Mouse (Mus musculus) kidney, postnatal 0 days (tissue): ENCODE data around the gene Dnal1. TPM values are rescaled to one million over a fixed set of nuclear protein-coding genes. Genes with fewer than 3 reads are reported as not detected.
A peak's percentile ranks its signal among the peaks of the same experiment; 100 is the strongest.

Source experiments
- ATAC-seq: fragments of 200-750 bp; cut with Nextera tagmentation; replicated peaks from 2 replicates; pipeline ENCODE4 v1.8.0; 2017; ENCODE audit warnings: low read depth, moderate number of reproducible peaks, moderate TSS enrichment, moderate library complexity; ENCODE audit not compliant: low FRiP score
- DNase-seq: peaks from one replicate; pipeline ENCODE4 v3.0.0-alpha.2; 2016; ENCODE audit warnings: low spot score
- H3K27ac ChIP-seq: fragments of 300-500 bp; sonication (generic); 2 replicates; pipeline ENCODE4 v1.5.1; 2014; ENCODE audit warnings: mild to moderate bottlenecking
- H3K27me3 ChIP-seq: fragments of 300-500 bp; sonication (generic); 2 replicates; pipeline ENCODE4 v1.6.1; 2014; ENCODE audit warnings: low read length, mixed read lengths; ENCODE audit not compliant: insufficient read depth
- H3K36me3 ChIP-seq: fragments of 300-500 bp; sonication (generic); 2 replicates; pipeline ENCODE4 v1.6.1; 2014; ENCODE audit warnings: low read length, mixed read lengths; ENCODE audit not compliant: insufficient read depth
- H3K4me1 ChIP-seq: fragments of 300-500 bp; sonication (generic); replicated peaks from 2 replicates; pipeline ENCODE4 v1.6.1; 2014; ENCODE audit warnings: antibody characterized with exemption, low read length, mixed read lengths; ENCODE audit not compliant: insufficient read depth
- H3K4me2 ChIP-seq: fragments of 300-500 bp; sonication (generic); 2 replicates; pipeline ENCODE4 v1.6.1; 2014; ENCODE audit warnings: mild to moderate bottlenecking, low read length, moderate library complexity, mixed read lengths
- H3K4me3 ChIP-seq: fragments of 300-500 bp; sonication (generic); replicated peaks from 2 replicates; pipeline ENCODE4 v1.5.1; 2014; ENCODE audit warnings: low read depth, low read length
- H3K9ac ChIP-seq: fragments of 300-500 bp; sonication (generic); 2 replicates; pipeline ENCODE4 v1.6.1; 2014; ENCODE audit warnings: low read depth, low read length
- H3K9me3 ChIP-seq: fragments of 300-500 bp; sonication (generic); replicated peaks from 2 replicates; pipeline ENCODE4 v1.6.1; 2016; ENCODE audit warnings: low read length, inconsistent platforms, mixed read lengths
- CTCF ChIP-seq: IDR thresholded peaks from 2 replicates; pipeline ENCODE4 v1.5.1; 2016; ENCODE audit warnings: antibody characterized with exemption, low read depth, mild to moderate bottlenecking, moderate library complexity
- WGBS: fragments of 180-500 bp; shearing (Covaris S2); extraction: QIAGEN DNeasy Blood & Tissue Kit; methylation state at CpG from one replicate; pipeline ENCODE4 v1.1.7; 2014; 5-methylcytosine and 5-hydroxymethylcytosine counted together
- polyA plus RNA-seq: library from polyadenylated mRNA; unstranded; fragments of >200 nt; fragmentation: Nextera tagmentation; extraction: Ambion mirVana; gene quantifications from 2 replicates; pipeline ENCODE4 v1.2.1, GENCODE M21; 2015

The Dnal1 gene
- polyA plus RNA-seq, 1 experiment from 2014 or later, result 3.4 TPM

- Histone ChIP-seq H3K27ac (peak overlapping the region; percentile 38; the same call in 1 of the 2 replicates), H3K4me1 (peaks cover 56% of the 10 kb centered on the region), H3K9ac (peak overlapping the region; percentile 96), H3K36me3 (no peaks in the 10 kb centered on the region), H3K4me3 (peak overlapping the region; percentile 64), H3K27me3 (no peaks in the 10 kb centered on the region), H3K9me3 (no peaks in the 10 kb centered on the region), H3K4me2 (peak overlapping the region; percentile 99)
- no peak for DNase-seq
- TF ChIP-seq CTCF, result no peak
- 3% methylated on average over 13 of the region's 13 CpGs for WGBS
- no peak for ATAC-seq
Measured at GRCm38 (mm10) chr12:84192280-84192679, 78.1 kb downstream of the Dnal1 start.

GRCm38 (mm10) chr12:84192741-84193641, 78.8 kb downstream of the Dnal1 start:
- DNase-seq (peak; percentile 77), ATAC-seq (peak; percentile 23)
- TF ChIP-seq CTCF, result no peak
- Histone ChIP-seq H3K27ac (peak overlapping the region; percentile 98), H3K36me3 (no peaks in the 10 kb centered on the region), H3K4me1 (peaks cover 50% of the 10 kb centered on the region), H3K9me3 (no peaks in the 10 kb centered on the region), H3K9ac (peak overlapping the region; percentile 96), H3K27me3 (no peaks in the 10 kb centered on the region), H3K4me3 (peak overlapping the region; percentile 64), H3K4me2 (peak overlapping the region; percentile 99)
- WGBS, result under 1% methylated on average over 96 of the region's 102 CpGs

DNA sequence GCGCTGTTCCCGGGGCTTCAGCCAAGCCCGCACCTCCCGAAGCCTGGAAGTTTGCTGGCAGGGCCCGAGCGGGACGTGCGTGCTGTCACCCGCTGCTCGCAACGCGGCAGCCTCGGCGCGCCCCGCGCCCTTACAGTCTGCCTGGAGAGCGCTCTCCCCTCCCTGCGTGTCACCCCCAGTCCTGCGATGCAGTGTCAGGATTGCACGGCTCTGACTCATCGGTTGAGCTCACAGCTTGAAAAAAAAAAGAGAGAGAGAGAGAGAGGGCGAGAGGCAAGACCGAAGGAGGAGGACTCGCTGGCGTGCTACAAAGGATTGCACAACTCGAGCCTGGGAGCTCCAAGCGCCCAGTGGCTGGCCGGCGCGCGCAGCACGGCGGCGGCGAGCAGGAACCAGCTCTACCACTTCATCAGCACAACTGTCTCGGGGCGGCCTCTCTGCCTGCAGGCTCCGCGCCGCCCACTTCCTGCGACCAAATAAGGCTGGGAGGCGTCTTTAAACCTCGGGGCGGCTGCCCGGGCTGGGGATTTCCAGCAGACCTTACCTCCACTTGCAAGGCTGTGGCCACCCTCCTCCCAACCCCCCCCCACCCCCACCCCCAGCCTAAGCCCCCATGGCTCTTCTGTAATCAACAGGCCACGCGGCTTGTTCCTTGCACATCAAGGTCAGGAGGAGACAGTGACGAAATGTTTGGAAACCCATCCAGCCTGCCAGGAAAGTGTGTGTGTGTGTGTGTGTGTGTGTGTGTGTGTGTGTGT, 79.7 kb downstream of the Dnal1 start:
- ATAC-seq (peak; percentile 91), DNase-seq (peak; percentile 99)
- Histone ChIP-seq H3K9me3 (no peaks in the 10 kb centered on the region), H3K4me1 (peaks cover 43% of the 10 kb centered on the region), H3K4me3 (peak overlapping the region; percentile 64), H3K27me3 (no peaks in the 10 kb centered on the region), H3K9ac (peak overlapping the region; percentile 96), H3K27ac (peak overlapping the region; percentile 98), H3K36me3 (no peaks in the 10 kb centered on the region), H3K4me2 (peak overlapping the region; percentile 99)
- under 1% methylated on average over 49 of the region's 49 CpGs for WGBS
- TF ChIP-seq CTCF, result no peak

DNA sequence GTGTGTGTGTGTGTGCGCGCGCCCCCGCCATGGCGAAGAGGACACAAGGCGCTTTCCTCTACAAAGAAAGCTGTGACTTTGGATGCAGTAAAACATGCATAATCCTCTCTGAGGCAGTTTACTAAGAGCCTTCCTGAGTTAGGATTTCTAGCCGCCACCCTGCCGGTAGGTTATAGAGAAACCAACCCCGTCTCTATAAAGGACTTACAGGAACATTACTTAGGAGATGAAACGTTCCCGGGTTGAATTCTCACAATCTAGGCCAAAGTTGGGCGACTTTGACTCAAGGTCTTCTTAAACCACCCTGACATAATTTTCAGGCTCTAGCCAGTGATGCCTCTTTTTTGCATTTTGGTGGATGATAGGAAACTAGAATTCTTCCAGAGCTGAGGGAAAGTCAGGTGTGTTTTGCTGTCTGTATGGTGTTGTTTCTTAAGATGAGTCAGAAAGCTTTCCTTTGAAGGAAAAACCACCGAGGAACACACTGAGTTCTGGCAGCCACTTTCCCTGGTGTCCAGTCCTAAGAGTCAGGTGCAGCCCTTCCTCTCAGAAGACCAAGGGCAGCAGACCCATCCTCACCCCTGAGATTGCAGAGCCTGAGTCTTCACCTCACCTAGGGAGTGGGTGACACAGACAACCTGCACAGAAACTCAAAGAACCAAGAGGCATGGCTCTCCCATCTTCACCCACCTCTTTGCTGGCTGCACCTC, 80.4 kb downstream of the Dnal1 start:
- H3K27ac ChIP-seq, result peak overlapping the region; percentile 98
- no peaks in the 10 kb centered on the region for H3K36me3 ChIP-seq
- H3K9me3 ChIP-seq, result no peaks in the 10 kb centered on the region
- peak overlapping the region; percentile 96; the same call in 1 of the 2 replicates for H3K9ac ChIP-seq
- TF ChIP-seq CTCF, result no peak; the same call in 1 of the 2 replicates
- H3K4me1 ChIP-seq, result peaks cover 36% of the 10 kb centered on the region
- WGBS, result 5% methylated on average over 10 of the region's 13 CpGs
- ATAC-seq (no peak), DNase-seq (no peak)
- H3K4me3 ChIP-seq, result peak overlapping the region; percentile 64
- no peaks in the 10 kb centered on the region for H3K27me3 ChIP-seq
- H3K4me2 ChIP-seq, result peak overlapping the region; percentile 99

GRCm38 (mm10) chr12:84195195-84195594, 81.0 kb downstream of the Dnal1 start:
- Histone ChIP-seq H3K27me3 (no peaks in the 10 kb centered on the region), H3K36me3 (no peaks in the 10 kb centered on the region), H3K4me3 (no peak overlapping the region), H3K9ac (no peak overlapping the region), H3K27ac (no peak overlapping the region), H3K4me2 (no peak overlapping the region), H3K9me3 (no peaks in the 10 kb centered on the region), H3K4me1 (peaks cover 29% of the 10 kb centered on the region)
- no peak for ATAC-seq
- DNase-seq, result no peak
- TF ChIP-seq CTCF, result no peak
- 46% methylated on average over 6 of the region's 6 CpGs for WGBS

Other genes with a start within 250 kb of the Dnal1 start
- 28.7 and 31.5 TPM in 2 replicates for gene Numb, start 192.4 kb upstream of the Dnal1 start, polyA plus RNA-seq
- gene Riox1, start 163.8 kb upstream of the Dnal1 start, polyA plus RNA-seq, result 12.3 and 13.0 TPM in 2 replicates
- gene Heatr4, start 129.5 kb upstream of the Dnal1 start, polyA plus RNA-seq, result not detected in 2 replicates
- 64.8 and 71.9 TPM in 2 replicates for gene Acot2, start 126.5 kb upstream of the Dnal1 start, polyA plus RNA-seq
- gene Acot1, start 104.9 kb upstream of the Dnal1 start, polyA plus RNA-seq, result 176 and 184 TPM in 2 replicates
- gene Acot4, start 76.0 kb upstream of the Dnal1 start, polyA plus RNA-seq, result 17.5 and 20.7 TPM in 2 replicates
- not detected in 2 replicates for gene Gm49366, start 75.4 kb upstream of the Dnal1 start, polyA plus RNA-seq
- gene Acot3, start 62.2 kb upstream of the Dnal1 start, polyA plus RNA-seq, result 9.3 and 9.5 TPM in 2 replicates
- gene Acot5, start 45.0 kb upstream of the Dnal1 start, polyA plus RNA-seq, result not detected in 2 replicates
- gene Acot6, start 13.7 kb upstream of the Dnal1 start, polyA plus RNA-seq, result 1.9 and 2.0 TPM in 2 replicates
- gene Pnma1, start 34.1 kb downstream of the Dnal1 start, polyA plus RNA-seq, result 0.33 and 0.50 TPM in 2 replicates
- 4.8 and 5.8 TPM in 2 replicates for gene Elmsan1, start 104.5 kb downstream of the Dnal1 start, polyA plus RNA-seq
- 45.6 and 51.3 TPM in 2 replicates for gene Ptgr2, start 170.9 kb downstream of the Dnal1 start, polyA plus RNA-seq
- gene Zfp410, start 202.5 kb downstream of the Dnal1 start, polyA plus RNA-seq, result 53.8 and 64.6 TPM in 2 replicates
- gene Coq6, start 247.3 kb downstream of the Dnal1 start, polyA plus RNA-seq, result 36.0 and 40.9 TPM in 2 replicates
- 2.0 and 2.1 TPM in 2 replicates for gene Fam161b, start 247.5 kb downstream of the Dnal1 start, polyA plus RNA-seq